Mouse (Mus musculus) stomach, embryonic 16.5 days (tissue): Measurements from ENCODE around the gene Foxred1. TPM values are rescaled to one million over a fixed set of nuclear protein-coding genes. Genes with fewer than 3 reads are reported as not detected.
A peak's percentile ranks its signal among the peaks of the same experiment; 100 is the strongest.

Source experiments
- ATAC-seq: fragments of 200-750 bp; cut with Nextera tagmentation; 2 replicates; pipeline ENCODE4 v1.8.0; 2017; ENCODE audit warnings: moderate number of reproducible peaks, moderate TSS enrichment; ENCODE audit not compliant: insufficient read depth, low FRiP score
- H3K27ac ChIP-seq: fragments of 300-500 bp; sonication (generic); 2 replicates; pipeline ENCODE4 v1.5.1; 2014; ENCODE audit warnings: low read length
- H3K27me3 ChIP-seq: fragments of 300-500 bp; sonication (generic); 2 replicates; pipeline ENCODE4 v1.6.1; 2014; ENCODE audit warnings: low read length, control low read depth, mixed read lengths; ENCODE audit not compliant: control insufficient read depth, insufficient read depth
- H3K36me3 ChIP-seq: fragments of 300-500 bp; sonication (generic); 2 replicates; pipeline ENCODE4 v1.6.1; 2014; ENCODE audit warnings: low read length; ENCODE audit not compliant: control insufficient read depth, insufficient read depth
- H3K4me1 ChIP-seq: fragments of 300-500 bp; sonication (generic); 2 replicates; pipeline ENCODE4 v1.6.1; 2014; ENCODE audit warnings: low read length, control low read depth, mixed read lengths; ENCODE audit not compliant: control insufficient read depth, insufficient read depth
- H3K4me2 ChIP-seq: fragments of 300-500 bp; sonication (generic); 2 replicates; pipeline ENCODE4 v1.6.1; 2014; ENCODE audit warnings: low read depth, low read length, mixed read lengths
- H3K4me3 ChIP-seq: fragments of 300-500 bp; sonication (generic); replicated peaks from 2 replicates; pipeline ENCODE4 v1.5.1; 2014; ENCODE audit warnings: mild to moderate bottlenecking, low read length
- H3K9ac ChIP-seq: fragments of 300-500 bp; sonication (generic); 2 replicates; pipeline ENCODE4 v1.6.1; 2014; ENCODE audit warnings: low read length
- H3K9me3 ChIP-seq: fragments of 300-500 bp; sonication (generic); replicated peaks from 2 replicates; pipeline ENCODE4 v1.6.1; 2016; ENCODE audit warnings: low read length, control low read depth; ENCODE audit not compliant: control insufficient read depth
- WGBS: fragments of 180-500 bp; shearing (Covaris S2); extraction: QIAGEN DNeasy Blood & Tissue Kit; methylation state at CpG from one replicate; pipeline ENCODE4 v1.1.7; 2014; 5-methylcytosine and 5-hydroxymethylcytosine counted together
- polyA plus RNA-seq: library from polyadenylated mRNA; unstranded; fragments of >200 nt; fragmentation: Nextera tagmentation; extraction: Ambion mirVana; gene quantifications from 2 replicates; pipeline ENCODE4 v1.2.1, GENCODE M21; 2015

Gene Foxred1
- polyA plus RNA-seq, 1 experiment from 2014 or later = 41.8 TPM

DNA sequence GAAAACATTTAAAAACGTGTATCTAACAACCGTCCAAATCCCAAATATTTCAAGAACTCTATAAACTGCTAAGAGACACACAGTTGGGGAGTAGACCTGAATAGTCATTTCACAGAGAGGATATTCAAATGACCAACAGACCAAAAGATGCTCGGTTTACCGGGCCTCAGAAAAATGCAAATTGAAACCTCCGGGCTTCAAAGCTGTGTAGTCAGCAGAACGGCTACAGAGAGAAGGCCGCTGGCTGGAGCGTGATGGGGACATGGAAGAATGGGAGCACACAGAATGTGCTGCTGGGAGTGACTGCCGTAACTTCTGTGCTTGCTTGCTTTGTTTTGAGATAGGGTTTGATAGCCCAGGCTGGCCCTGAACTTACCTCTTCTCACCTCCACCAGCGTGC, 12.5 kb downstream of the Foxred1 start:
- peak overlapping the region; percentile 53; the same call in 1 of the 2 replicates for H3K27ac ChIP-seq
- no peaks in the 10 kb centered on the region for H3K9me3 ChIP-seq
- 0 out of 2 replicates have a peak, but pooled peaks cover 9% of the 10 kb centered on the region for H3K4me1 ChIP-seq
- H3K36me3 ChIP-seq = no peaks in the 10 kb centered on the region
- H3K27me3 ChIP-seq = no peaks in the 10 kb centered on the region
- H3K4me2 ChIP-seq = no peak overlapping the region; the same call in 1 of the 2 replicates
- ATAC-seq = no peak
- no peak overlapping the region for H3K4me3 ChIP-seq
- 78% methylated on average over 10 of the region's 10 CpGs for WGBS
- no peak overlapping the region for H3K9ac ChIP-seq

DNA sequence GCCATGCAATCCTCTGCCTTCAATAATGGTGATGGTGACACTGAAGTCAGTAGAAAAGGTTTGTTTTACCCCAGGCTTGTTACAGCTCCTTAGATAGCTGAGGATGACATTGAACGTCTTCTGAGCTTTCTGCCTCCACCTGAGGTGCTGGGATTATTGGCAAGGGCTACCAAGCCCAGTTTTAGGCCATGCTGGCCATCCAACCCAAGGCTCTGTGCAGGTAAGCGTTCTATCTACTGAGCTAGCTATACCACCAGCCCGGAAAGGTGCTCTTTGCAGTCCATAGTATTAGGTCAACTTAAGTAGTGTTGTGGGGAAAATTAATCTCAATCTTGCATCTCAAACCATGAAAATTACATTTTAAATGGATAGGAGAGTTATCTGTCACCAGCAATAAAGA, 13.2 kb downstream of the Foxred1 start:
- no peaks in the 10 kb centered on the region for H3K36me3 ChIP-seq
- H3K9me3 ChIP-seq = no peaks in the 10 kb centered on the region
- 0 out of 2 replicates have a peak, but pooled peaks cover 9% of the 10 kb centered on the region for H3K4me1 ChIP-seq
- no peak overlapping the region for H3K4me2 ChIP-seq
- no peak overlapping the region for H3K4me3 ChIP-seq
- H3K9ac ChIP-seq = no peak overlapping the region
- H3K27ac ChIP-seq = no peak overlapping the region
- ATAC-seq = no peak
- H3K27me3 ChIP-seq = no peaks in the 10 kb centered on the region
- WGBS = 91% methylated on average over 3 of the region's 3 CpGs

DNA sequence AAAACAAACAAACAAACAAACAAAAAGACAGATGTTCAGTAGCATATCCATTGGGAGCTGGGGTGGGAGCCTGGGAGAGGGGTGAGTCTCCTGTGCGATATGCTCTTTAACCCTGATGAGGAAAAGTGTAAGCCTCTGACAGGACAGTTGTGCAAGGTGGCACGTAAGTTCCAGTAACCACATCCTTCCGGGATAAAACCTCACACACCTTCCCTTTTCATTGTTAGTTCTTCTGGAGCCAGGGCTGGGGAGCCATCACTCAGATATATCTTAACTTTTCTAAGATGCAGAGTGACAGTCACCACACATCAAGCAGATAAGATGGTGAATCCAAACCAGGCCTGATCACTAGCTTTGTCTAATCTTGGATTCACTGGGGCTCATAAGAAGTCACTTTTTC, 16.8 kb downstream of the Foxred1 start:
- 89% methylated on average over 3 of the region's 3 CpGs for WGBS
- no peak overlapping the region for H3K4me2 ChIP-seq
- no peak for ATAC-seq
- no peaks in the 10 kb centered on the region for H3K9me3 ChIP-seq
- no peaks in the 10 kb centered on the region for H3K36me3 ChIP-seq
- 0 out of 2 replicates have a peak, but pooled peaks cover 2% of the 10 kb centered on the region for H3K4me1 ChIP-seq
- no peak overlapping the region for H3K9ac ChIP-seq
- no peak overlapping the region for H3K27ac ChIP-seq
- no peaks in the 10 kb centered on the region for H3K27me3 ChIP-seq
- H3K4me3 ChIP-seq = no peak overlapping the region

DNA sequence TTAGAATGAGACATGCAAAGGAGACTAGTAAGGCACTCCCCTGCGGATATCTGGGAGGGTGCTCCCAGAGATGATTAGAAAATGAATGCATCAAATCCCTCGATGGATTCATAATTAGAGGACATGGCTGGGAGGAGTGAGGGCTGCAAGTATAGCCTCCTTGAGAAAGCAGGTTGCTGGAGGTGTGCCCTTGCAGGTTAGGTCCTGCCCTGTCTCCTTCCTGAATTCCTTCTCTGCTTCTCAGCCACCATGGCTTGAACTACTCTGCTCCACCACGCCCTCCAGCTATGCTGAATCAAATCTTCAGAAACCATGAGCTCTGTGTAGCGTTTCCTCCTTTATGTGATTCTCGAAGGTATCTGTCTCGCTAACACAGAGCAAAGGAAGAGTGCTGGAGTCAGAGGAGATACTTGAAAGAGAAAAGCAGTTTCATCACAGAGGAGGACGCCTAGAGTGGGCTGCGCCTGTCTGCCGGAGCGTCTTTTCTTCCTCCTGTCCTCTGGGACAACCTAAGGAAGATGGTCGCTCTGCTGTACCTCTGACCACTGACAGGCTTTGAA, 17.8 kb downstream of the Foxred1 start:
- WGBS = 74% methylated on average over 11 of the region's 11 CpGs

DNA sequence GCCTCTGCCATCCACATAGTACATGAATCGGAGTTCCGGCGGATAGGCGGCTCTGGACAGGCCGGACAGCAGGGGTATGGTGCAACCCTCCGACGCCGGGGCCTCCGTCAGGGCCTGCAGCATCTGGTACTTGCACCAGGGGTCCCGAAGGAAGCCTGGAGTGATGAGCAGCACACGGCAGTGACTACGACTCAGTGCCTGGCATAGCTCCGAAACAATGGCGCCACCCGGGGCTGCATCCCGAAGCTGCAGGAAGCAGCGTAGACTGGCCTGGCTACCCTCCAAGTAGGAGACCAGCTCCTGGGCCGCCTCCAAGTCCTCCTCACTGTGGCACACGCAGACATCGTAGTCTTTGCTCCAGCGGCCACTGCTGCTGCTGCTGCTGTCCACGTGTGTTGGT, 22.2 kb downstream of the Foxred1 start:
- Histone ChIP-seq H3K4me3 (no peak overlapping the region), H3K4me1 (no peaks in the 10 kb centered on the region), H3K4me2 (no peak overlapping the region), H3K36me3 (no peaks in the 10 kb centered on the region), H3K27ac (no peak overlapping the region), H3K9me3 (no peaks in the 10 kb centered on the region), H3K27me3 (no peaks in the 10 kb centered on the region), H3K9ac (no peak overlapping the region)
- 84% methylated on average over 22 of the region's 22 CpGs for WGBS
- ATAC-seq = no peak

More for the DNA sequence above, 17.8 kb downstream of the Foxred1 start:
- Histone ChIP-seq H3K36me3 (no peaks in the 10 kb centered on the region), H3K4me3 (no peak overlapping the region), H3K4me2 (no peak overlapping the region), H3K9ac (no peak overlapping the region), H3K9me3 (no peaks in the 10 kb centered on the region), H3K27ac (peak overlapping the region; percentile 46), H3K27me3 (no peaks in the 10 kb centered on the region), H3K4me1 (no peaks in the 10 kb centered on the region)
- ATAC-seq = peak; percentile 69; the same call in 1 of the 2 replicates

DNA sequence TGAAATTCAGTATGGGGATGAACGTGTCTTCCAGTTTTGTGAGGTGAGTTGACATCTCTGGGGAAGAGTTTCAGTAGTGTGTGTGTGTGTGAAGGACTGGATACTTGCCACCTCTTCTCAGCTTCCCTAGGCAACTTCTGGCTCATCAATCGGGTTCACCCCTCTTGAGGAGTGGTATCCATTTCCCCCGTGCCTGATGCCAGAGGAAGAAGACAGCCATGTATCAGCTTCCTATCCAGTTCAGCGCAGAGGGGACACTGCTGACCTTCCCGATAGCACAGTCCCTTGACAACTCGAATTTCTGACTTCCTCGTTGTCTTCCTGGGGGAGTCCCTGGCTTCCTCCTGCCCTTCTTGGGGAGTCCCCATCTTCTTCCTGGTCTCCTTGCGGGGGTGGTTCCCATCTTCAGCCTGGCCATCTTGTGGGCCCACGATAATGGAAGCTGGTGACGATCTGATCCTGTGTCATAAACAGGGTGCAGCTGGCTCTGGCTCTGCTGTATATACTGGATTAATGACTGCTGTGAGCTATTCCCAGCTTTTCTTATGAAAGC, 23.4 kb downstream of the Foxred1 start:
- Histone ChIP-seq H3K4me2 (no peak overlapping the region), H3K36me3 (no peaks in the 10 kb centered on the region), H3K9me3 (no peaks in the 10 kb centered on the region), H3K4me1 (no peaks in the 10 kb centered on the region), H3K9ac (no peak overlapping the region), H3K4me3 (no peak overlapping the region), H3K27me3 (no peaks in the 10 kb centered on the region), H3K27ac (no peak overlapping the region)
- WGBS = 79% methylated on average over 10 of the region's 10 CpGs
- no peak for ATAC-seq

DNA sequence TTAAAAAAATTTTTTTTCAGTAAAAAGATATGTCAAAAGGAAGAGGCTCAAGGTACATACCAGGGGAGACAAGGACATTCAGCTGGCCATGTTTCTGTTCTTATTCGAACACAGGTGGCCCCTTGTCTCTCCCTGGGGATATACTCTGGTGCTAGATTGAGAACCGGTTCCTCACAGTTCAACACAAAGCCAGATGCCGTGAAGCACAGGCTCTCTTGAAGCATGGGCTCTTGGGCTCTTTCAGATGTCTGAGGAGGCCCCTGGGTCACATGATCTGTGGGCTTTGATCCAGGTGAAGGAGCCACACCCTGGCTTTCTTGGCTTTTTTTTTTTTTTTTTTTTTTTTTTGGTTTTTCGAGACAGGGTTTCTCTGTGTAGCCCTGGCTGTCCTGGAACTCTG, 24.4 kb downstream of the Foxred1 start:
- H3K36me3 ChIP-seq = no peaks in the 10 kb centered on the region
- no peaks in the 10 kb centered on the region for H3K9me3 ChIP-seq
- no peaks in the 10 kb centered on the region for H3K27me3 ChIP-seq
- no peak overlapping the region for H3K4me2 ChIP-seq
- no peak overlapping the region for H3K27ac ChIP-seq
- H3K9ac ChIP-seq = no peak overlapping the region
- no peaks in the 10 kb centered on the region for H3K4me1 ChIP-seq
- no peak for ATAC-seq
- 65% methylated on average over 4 of the region's 4 CpGs for WGBS
- no peak overlapping the region for H3K4me3 ChIP-seq

DNA sequence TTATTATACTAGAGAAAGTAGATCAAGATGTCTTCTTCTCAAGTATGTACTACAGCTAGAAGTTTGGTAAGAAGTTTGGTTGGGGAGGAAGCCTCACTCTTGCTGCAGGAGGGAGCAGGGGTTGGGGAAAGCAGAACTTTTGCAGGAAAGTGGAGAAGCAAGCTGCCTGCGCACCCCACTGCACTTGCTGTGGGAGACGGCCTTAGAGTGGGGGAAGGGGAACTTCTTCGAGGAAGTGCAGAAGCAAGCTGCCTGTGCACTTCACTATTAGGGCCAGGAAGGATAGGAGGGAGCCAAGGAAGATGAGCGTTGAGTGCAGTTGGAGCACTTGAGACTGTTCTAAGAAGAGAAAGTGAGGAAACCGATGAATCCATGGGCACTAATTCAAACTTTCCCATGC, 27.5 kb downstream of the Foxred1 start:
- Histone ChIP-seq H3K27me3 (no peaks in the 10 kb centered on the region), H3K9ac (no peak overlapping the region), H3K4me3 (no peak overlapping the region), H3K4me2 (no peak overlapping the region), H3K27ac (no peak overlapping the region), H3K9me3 (no peaks in the 10 kb centered on the region), H3K4me1 (no peaks in the 10 kb centered on the region), H3K36me3 (no peaks in the 10 kb centered on the region)
- no peak for ATAC-seq
- WGBS = 66% methylated on average over 5 of the region's 5 CpGs

DNA sequence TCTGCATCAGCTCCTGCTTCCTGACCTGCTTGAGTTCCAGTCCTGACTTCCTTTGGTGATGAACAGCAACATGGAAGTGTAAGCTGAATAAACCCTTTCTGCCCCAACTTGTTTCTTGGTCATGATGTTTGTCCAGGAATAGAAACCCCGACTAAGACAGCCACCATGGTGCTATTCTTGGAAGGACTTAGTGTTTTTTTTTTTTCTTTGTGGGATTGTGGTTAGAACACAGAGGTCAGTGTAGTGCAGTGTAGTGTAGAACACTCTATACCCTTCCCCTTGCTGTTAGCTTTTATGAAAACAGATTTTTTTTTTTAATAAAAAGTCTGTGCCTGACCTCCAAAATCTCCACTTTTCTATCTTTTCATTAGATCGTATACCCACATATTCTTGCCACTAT, 28.0 kb downstream of the Foxred1 start:
- Histone ChIP-seq H3K27me3 (no peaks in the 10 kb centered on the region), H3K9ac (no peak overlapping the region), H3K4me3 (no peak overlapping the region), H3K4me2 (no peak overlapping the region), H3K9me3 (no peaks in the 10 kb centered on the region), H3K27ac (no peak overlapping the region), H3K4me1 (no peaks in the 10 kb centered on the region), H3K36me3 (no peaks in the 10 kb centered on the region)
- ATAC-seq = no peak
- 71% methylated on average over 2 of the region's 2 CpGs for WGBS
